Mouse (Mus musculus): Measurements from ENCODE around the gene Syne1. TPM values are rescaled to one million over a fixed set of nuclear protein-coding genes. Genes with fewer than 3 reads are reported as not detected.

Syne1 gene
- total and polyA plus RNA-seq, 2 experiments, result 9.6 to 26.4 TPM

DNA sequence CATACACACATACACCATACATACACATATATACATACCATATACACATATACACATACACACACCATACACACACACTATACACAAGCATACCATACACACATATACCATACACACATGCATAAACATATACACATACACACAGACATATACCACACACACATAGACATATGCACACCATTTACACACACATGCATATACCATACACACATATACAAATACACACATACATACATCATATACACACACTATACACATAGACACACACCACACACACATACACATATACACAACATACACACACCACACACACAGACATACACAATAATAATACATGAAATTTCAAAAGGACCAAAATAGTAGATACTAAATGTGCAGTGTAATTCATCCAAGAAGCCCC, 539.3 kb downstream of the Syne1 start:
- Histone ChIP-seq H3K4me3 (ENCODE audit: insufficient read depth, low read depth, low read length) (no peak overlapping the region), H3K36me3 (ENCODE audit: control insufficient read depth, insufficient read depth, low read length) (no peaks in the 10 kb centered on the region), H3K27ac (replicated peaks; ENCODE audit: insufficient read depth, low read depth, low read length) (no peak overlapping the region), H3K9ac (ENCODE audit: low read depth, low read length) (no peak overlapping the region), H3K27me3 (ENCODE audit: control insufficient read depth, insufficient read depth, low read length) (no peaks in the 10 kb centered on the region), H3K79me2 (ENCODE audit: control insufficient read depth, insufficient read depth, low read length) (no peaks in the 10 kb centered on the region), H3K4me1 (ENCODE audit: control insufficient read depth, insufficient read depth, low read length) (no peaks in the 10 kb centered on the region)
- no peak for DNase-seq (ENCODE audit: extremely low read depth, low read depth, low spot score)
- TF ChIP-seq CTCF (IDR thresholded peaks at IDR 0.05; ENCODE audit: low read depth, low read length) (no peak), POLR2A (IDR thresholded peaks at IDR 0.05; ENCODE audit: extremely low read depth, insufficient read depth, low read length) (no peak)

DNA sequence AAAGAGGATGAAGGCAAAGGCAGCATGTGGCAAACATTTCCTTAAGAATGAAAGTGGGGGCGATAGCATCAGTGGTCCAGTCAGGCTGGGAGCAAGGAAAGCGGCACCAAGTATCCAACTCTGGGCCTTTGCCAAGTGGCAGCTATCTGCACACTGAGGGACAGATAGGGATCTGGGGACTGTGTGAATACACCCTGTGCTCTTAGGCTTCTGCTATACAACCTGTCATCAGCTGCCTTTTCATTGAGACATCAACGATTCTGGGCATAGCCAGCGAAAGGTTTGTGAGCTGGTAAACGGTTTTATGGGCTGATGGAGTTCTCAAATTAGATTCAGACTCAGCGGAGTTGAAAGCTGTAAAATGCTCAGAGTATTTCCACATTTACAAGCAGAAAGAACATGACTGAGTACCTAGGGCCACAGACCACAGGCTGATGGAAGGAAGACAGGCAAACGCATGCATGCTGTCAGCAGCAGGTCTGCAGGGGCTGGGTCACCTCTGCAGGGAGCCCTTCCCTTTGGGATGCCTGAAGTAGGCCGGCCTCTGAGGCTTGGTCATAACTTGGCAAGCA, 542.4 kb downstream of the Syne1 start:
- no peak overlapping the region for H3K4me3 ChIP-seq (ENCODE audit: insufficient read depth, low read depth, low read length)
- H3K4me1 ChIP-seq (ENCODE audit: control insufficient read depth, insufficient read depth, low read length), result no peaks in the 10 kb centered on the region
- no peaks in the 10 kb centered on the region for H3K27me3 ChIP-seq (ENCODE audit: control insufficient read depth, insufficient read depth, low read length)
- no peak overlapping the region for H3K9ac ChIP-seq (ENCODE audit: low read depth, low read length)
- H3K79me2 ChIP-seq (ENCODE audit: control insufficient read depth, insufficient read depth, low read length), result no peaks in the 10 kb centered on the region
- TF ChIP-seq CTCF (IDR thresholded peaks at IDR 0.05; ENCODE audit: low read depth, low read length), result no peak
- no peak for TF ChIP-seq POLR2A (IDR thresholded peaks at IDR 0.05; ENCODE audit: extremely low read depth, insufficient read depth, low read length)
- WGBS, result 87% methylated on average over 8 of the region's 8 CpGs
- H3K27ac ChIP-seq (replicated peaks; ENCODE audit: insufficient read depth, low read depth, low read length), result no peak overlapping the region
- H3K36me3 ChIP-seq (ENCODE audit: control insufficient read depth, insufficient read depth, low read length), result no peaks in the 10 kb centered on the region
- DNase-seq (ENCODE audit: extremely low read depth, low read depth, low spot score), result no peak

DNA sequence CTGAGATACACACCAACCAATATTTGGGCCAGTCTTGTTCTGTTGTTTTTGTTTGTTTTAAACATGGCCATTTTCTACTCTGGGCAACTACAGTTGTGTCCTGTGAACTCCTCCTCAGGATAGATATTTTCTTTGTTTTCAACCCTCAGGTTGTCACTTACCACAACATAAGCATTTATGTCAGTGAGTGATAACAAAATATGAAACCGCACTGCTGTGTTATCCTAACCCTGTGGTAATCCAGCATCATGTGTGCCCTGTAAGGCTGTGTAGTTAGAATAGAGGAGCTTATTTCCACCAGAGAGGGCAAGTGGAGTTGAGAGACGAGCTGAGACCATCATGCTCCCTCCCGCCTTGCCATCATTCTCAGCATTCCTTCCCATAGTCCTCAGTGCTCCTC, 554.7 kb downstream of the Syne1 start:
- DNase-seq (ENCODE audit: extremely low read depth, low read depth, low spot score), result no peak
- Histone ChIP-seq H3K4me1 (ENCODE audit: control insufficient read depth, insufficient read depth, low read length) (no peaks in the 10 kb centered on the region), H3K4me3 (ENCODE audit: insufficient read depth, low read depth, low read length) (no peak overlapping the region), H3K9ac (ENCODE audit: low read depth, low read length) (no peak overlapping the region), H3K36me3 (ENCODE audit: control insufficient read depth, insufficient read depth, low read length) (peaks cover 9% of the 10 kb centered on the region), H3K27ac (replicated peaks; ENCODE audit: insufficient read depth, low read depth, low read length) (no peak overlapping the region), H3K79me2 (ENCODE audit: control insufficient read depth, insufficient read depth, low read length) (no peaks in the 10 kb centered on the region), H3K27me3 (ENCODE audit: control insufficient read depth, insufficient read depth, low read length) (no peaks in the 10 kb centered on the region)
- TF ChIP-seq POLR2A (IDR thresholded peaks at IDR 0.05; ENCODE audit: extremely low read depth, insufficient read depth, low read length) (no peak), CTCF (IDR thresholded peaks at IDR 0.05; ENCODE audit: low read depth, low read length) (no peak)
- WGBS, result 92% methylated on average over 3 of the region's 3 CpGs

- H3K36me3 ChIP-seq (ENCODE audit: control insufficient read depth, insufficient read depth, low read length), result peaks cover 2% of the 10 kb centered on the region; the same call in 1 of the 2 replicates
- H3K79me2 ChIP-seq (ENCODE audit: control insufficient read depth, insufficient read depth, low read length), result no peaks in the 10 kb centered on the region
- H3K9ac ChIP-seq (ENCODE audit: low read depth, low read length), result no peak overlapping the region
- TF ChIP-seq CTCF (IDR thresholded peaks at IDR 0.05; ENCODE audit: low read depth, low read length), result no peak
- no peak for TF ChIP-seq POLR2A (IDR thresholded peaks at IDR 0.05; ENCODE audit: extremely low read depth, insufficient read depth, low read length)
- H3K27me3 ChIP-seq (ENCODE audit: control insufficient read depth, insufficient read depth, low read length), result no peaks in the 10 kb centered on the region
- 63% methylated on average over 3 of the region's 3 CpGs for WGBS
- no peak for DNase-seq (ENCODE audit: extremely low read depth, low read depth, low spot score)
- no peak overlapping the region for H3K27ac ChIP-seq (replicated peaks; ENCODE audit: insufficient read depth, low read depth, low read length)
- no peak overlapping the region for H3K4me3 ChIP-seq (ENCODE audit: insufficient read depth, low read depth, low read length)
- H3K4me1 ChIP-seq (ENCODE audit: control insufficient read depth, insufficient read depth, low read length), result no peaks in the 10 kb centered on the region
Observed at GRCm38 (mm10) chr10:4993802-4994201, 557.5 kb downstream of the Syne1 start.

DNA sequence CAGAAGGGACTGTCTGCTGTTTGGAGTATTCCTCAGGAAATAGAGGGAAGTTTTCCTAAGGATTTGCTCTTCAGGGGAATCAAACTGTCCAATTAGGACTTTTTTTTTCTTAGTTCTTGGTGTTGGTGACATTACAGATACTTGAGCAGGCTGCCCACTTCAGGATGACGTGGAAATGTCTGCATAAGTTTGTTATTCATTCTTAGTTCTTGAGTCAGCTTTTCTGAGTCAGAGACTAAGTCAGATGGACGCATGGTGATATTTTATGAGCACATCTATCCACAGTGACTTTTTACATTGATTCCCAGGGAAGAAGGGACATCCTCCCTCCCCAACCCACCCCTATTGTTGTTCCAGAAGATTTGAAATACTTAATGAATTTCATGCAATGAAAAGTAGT, 567.4 kb downstream of the Syne1 start:
- no peak for DNase-seq (ENCODE audit: extremely low read depth, low read depth, low spot score)
- TF ChIP-seq CTCF (IDR thresholded peaks at IDR 0.05; ENCODE audit: low read depth, low read length), result no peak
- TF ChIP-seq POLR2A (IDR thresholded peaks at IDR 0.05; ENCODE audit: extremely low read depth, insufficient read depth, low read length), result no peak
- WGBS, result 84% methylated on average over 2 of the region's 2 CpGs

DNA sequence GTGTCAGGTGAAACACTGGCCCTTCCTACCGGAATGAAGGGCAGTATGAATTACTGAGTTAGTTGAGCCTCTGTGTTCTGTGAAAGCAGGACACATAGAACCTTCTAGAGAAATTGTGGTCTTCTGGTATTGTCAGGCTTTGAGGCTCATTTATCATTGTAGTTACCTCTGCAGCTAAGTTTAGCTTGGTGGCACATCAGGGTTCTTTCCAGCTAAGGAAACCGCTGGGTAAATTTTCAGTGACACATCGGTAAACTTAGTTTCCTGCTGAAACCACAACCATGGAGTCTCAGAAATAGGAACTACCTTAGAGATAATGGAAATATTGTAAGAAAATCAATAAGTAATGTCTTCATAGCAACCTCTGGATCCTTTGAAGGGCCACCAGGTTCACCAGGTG, 573.9 kb downstream of the Syne1 start:
- no peak for DNase-seq (ENCODE audit: extremely low read depth, low read depth, low spot score)
- TF ChIP-seq POLR2A (IDR thresholded peaks at IDR 0.05; ENCODE audit: extremely low read depth, insufficient read depth, low read length), result no peak
- TF ChIP-seq CTCF (IDR thresholded peaks at IDR 0.05; ENCODE audit: low read depth, low read length), result no peak

More for the DNA sequence above, 567.4 kb downstream of the Syne1 start:
- H3K4me3 ChIP-seq (ENCODE audit: insufficient read depth, low read depth, low read length), result no peak overlapping the region
- H3K36me3 ChIP-seq (ENCODE audit: control insufficient read depth, insufficient read depth, low read length), result no peaks in the 10 kb centered on the region
- H3K79me2 ChIP-seq (ENCODE audit: control insufficient read depth, insufficient read depth, low read length), result no peaks in the 10 kb centered on the region
- H3K27ac ChIP-seq (replicated peaks; ENCODE audit: insufficient read depth, low read depth, low read length), result no peak overlapping the region
- H3K27me3 ChIP-seq (ENCODE audit: control insufficient read depth, insufficient read depth, low read length), result no peaks in the 10 kb centered on the region
- no peaks in the 10 kb centered on the region for H3K4me1 ChIP-seq (ENCODE audit: control insufficient read depth, insufficient read depth, low read length)
- H3K9ac ChIP-seq (ENCODE audit: low read depth, low read length), result no peak overlapping the region

More for the DNA sequence above, 573.9 kb downstream of the Syne1 start:
- Histone ChIP-seq H3K4me1 (ENCODE audit: control insufficient read depth, insufficient read depth, low read length) (no peaks in the 10 kb centered on the region; the same call in 1 of the 2 replicates), H3K9ac (ENCODE audit: low read depth, low read length) (no peak overlapping the region), H3K79me2 (ENCODE audit: control insufficient read depth, insufficient read depth, low read length) (no peaks in the 10 kb centered on the region), H3K4me3 (ENCODE audit: insufficient read depth, low read depth, low read length) (no peak overlapping the region), H3K27ac (replicated peaks; ENCODE audit: insufficient read depth, low read depth, low read length) (no peak overlapping the region), H3K36me3 (ENCODE audit: control insufficient read depth, insufficient read depth, low read length) (no peaks in the 10 kb centered on the region; the same call in 1 of the 2 replicates), H3K27me3 (ENCODE audit: control insufficient read depth, insufficient read depth, low read length) (no peaks in the 10 kb centered on the region)
- 91% methylated on average over 3 of the region's 3 CpGs for WGBS

Data from liver, adult 2 months (tissue).